Mouse (Mus musculus) lung, adult 2 months (tissue): ENCODE measurements around the gene Il22ra2.

Experiments used
- CTCF ChIP-seq: fragments of 200-500 bp; IDR thresholded peaks from 2 replicates; pipeline ENCODE4 v1.5.1; 2011; ENCODE audit warnings: mild to moderate bottlenecking, low read length, control low read depth; ENCODE audit not compliant: insufficient read depth
- POLR2A ChIP-seq: fragments of 200-500 bp; IDR thresholded peaks from 2 replicates; pipeline ENCODE4 v1.6.1; 2011; ENCODE audit warnings: low read depth, mild to moderate bottlenecking, control low read depth, low read length, borderline replicate concordance; ENCODE audit errors: extremely low read depth

DNA sequence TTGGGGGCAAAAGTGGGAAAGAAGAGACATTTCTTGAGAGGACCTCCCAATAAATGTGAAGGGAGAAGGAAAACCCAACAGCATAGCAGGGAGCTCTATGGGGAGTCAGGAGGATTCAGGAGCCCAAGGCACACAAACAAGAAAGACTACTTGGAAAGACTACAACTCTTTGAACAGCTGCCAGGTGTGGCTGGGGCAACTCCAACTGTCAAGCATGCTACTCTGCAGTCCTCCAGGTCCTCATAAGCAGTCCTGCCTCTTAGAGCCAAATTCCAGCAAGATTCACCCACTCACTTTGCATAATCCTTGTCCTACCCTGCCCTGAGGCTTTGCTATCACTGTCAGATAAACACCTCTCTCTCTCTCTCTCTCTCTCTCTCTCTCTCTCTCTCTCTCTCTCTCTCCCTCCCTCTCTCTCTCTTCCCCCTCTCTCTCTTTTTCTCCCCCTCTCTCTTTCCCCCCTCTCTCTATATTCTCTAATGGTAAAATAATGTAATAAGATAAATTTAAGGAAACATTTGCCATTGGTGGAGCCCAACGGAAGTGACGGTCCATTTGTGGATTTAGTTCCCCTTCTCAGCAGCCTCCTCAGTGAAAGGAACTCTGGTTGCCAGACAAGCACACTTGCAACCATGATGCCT lies at the start of gene Il22ra2:
- no peak for TF ChIP-seq CTCF
- TF ChIP-seq POLR2A, result no peak
